Mouse (Mus musculus): ENCODE measurements around the gene Map3k21. TPM values are rescaled to one million over a fixed set of nuclear protein-coding genes. Genes with fewer than 3 reads are reported as not detected.
A peak's percentile ranks its signal among the peaks of the same experiment; 100 is the strongest.

Gene Map3k21
- 1 to 10 TPM; 1.9 to 2.9 TPM for total RNA-seq (2021)

GRCm38 (mm10) chr8:125910365-125911228, at the start of gene Map3k21:
Gene Map3k21 (plus strand): TSS chr8:125910450.
- DNase-seq (ENCODE audit: low spot score in 2 of 2) = peak; percentile 46 to 49
- intact Hi-C loops (cut with DNase I) = no loop called here

GRCm38 (mm10) chr8:125866125-125866524, 44.1 kb upstream of the Map3k21 start:
- intact Hi-C loops (cut with DNase I) = loop anchor here (10.0 kb wide), 2 partner anchors 701 to 811 kb away; partner anchors contain the start of gene Disc1
- no peak for DNase-seq (ENCODE audit: low spot score in 2 of 2)

GRCm38 (mm10) chr8:125868552-125868951, 41.7 kb upstream of the Map3k21 start:
- DNase-seq (ENCODE audit: low spot score in 2 of 2) = no peak
- intact Hi-C loops (cut with DNase I) = loop anchor here (10.0 kb wide), 2 partner anchors 704 to 814 kb away; partner anchors contain the start of gene Disc1

GRCm38 (mm10) chr8:125869739-125870138, 40.5 kb upstream of the Map3k21 start:
- intact Hi-C loops (cut with DNase I) = loop anchor here (2.0 to 10.0 kb wide), 5 partner anchors 47 to 815 kb away; partner anchors contain the start of gene Disc1
- DNase-seq (ENCODE audit: low spot score in 2 of 2) = no peak

- intact Hi-C loops (cut with DNase I) = loop anchor here (2.0 to 5.0 kb wide), 3 partner anchors 48 to 688 kb away; no protein-coding TSS in a partner anchor
- no peak for DNase-seq (ENCODE audit: low spot score in 2 of 2)
These were observed 40.0 kb upstream of the Map3k21 start for GRCm38 (mm10) chr8:125870179-125870702.

- peak; percentile 61 to 62 for DNase-seq (ENCODE audit: low spot score in 2 of 2)
- intact Hi-C loops (cut with DNase I) = loop anchor here (2.0 to 5.0 kb wide), 3 partner anchors 49 to 689 kb away; no protein-coding TSS in a partner anchor
These were observed 39.4 kb upstream of the Map3k21 start for GRCm38 (mm10) chr8:125870821-125871321.

GRCm38 (mm10) chr8:125872501-125873249, 37.6 kb upstream of the Map3k21 start:
- intact Hi-C loops (cut with DNase I) = loop anchor here (5.0 kb wide), 2 partner anchors 50 to 690 kb away; no protein-coding TSS in a partner anchor

GRCm38 (mm10) chr8:125873250-125873534, 37.1 kb upstream of the Map3k21 start:
- DNase-seq (ENCODE audit: low spot score in 2 of 2) = no peak
- intact Hi-C loops (cut with DNase I) = loop anchor here (5.0 kb wide), 2 partner anchors 51 to 691 kb away; no protein-coding TSS in a partner anchor

More at GRCm38 (mm10) chr8:125872501-125873249, 37.6 kb upstream of the Map3k21 start:
- DNase-seq (ENCODE audit: low spot score in 2 of 2) = no peak

- DNase-seq (ENCODE audit: low spot score in 2 of 2) = no peak
- intact Hi-C loops (cut with DNase I) = no loop called here
These were observed 29.8 kb upstream of the Map3k21 start for GRCm38 (mm10) chr8:125880447-125880846.

- intact Hi-C loops (cut with DNase I) = no loop called here
- DNase-seq (ENCODE audit: low spot score in 2 of 2) = no peak
These were observed 22.7 kb upstream of the Map3k21 start for GRCm38 (mm10) chr8:125887549-125887948.

GRCm38 (mm10) chr8:125889920-125890319, 20.3 kb upstream of the Map3k21 start:
- DNase-seq (ENCODE audit: low spot score in 2 of 2) = no peak
- intact Hi-C loops (cut with DNase I) = no loop called here

GRCm38 (mm10) chr8:125897388-125897787, 12.9 kb upstream of the Map3k21 start:
- DNase-seq (ENCODE audit: low spot score in 2 of 2) = peak in 1 of 2 experiments; percentile 43
- intact Hi-C loops (cut with DNase I) = no loop called here

GRCm38 (mm10) chr8:125897868-125898788, 12.1 kb upstream of the Map3k21 start, which contains the start of gene Pcnx2:
Gene Pcnx2 (minus strand): TSS chr8:125898317.
- peak; percentile 84 to 86 for DNase-seq (ENCODE audit: low spot score in 2 of 2)
- intact Hi-C loops (cut with DNase I) = no loop called here

- intact Hi-C loops (cut with DNase I) = no loop called here
- peak in 1 of 2 experiments; percentile 43 for DNase-seq (ENCODE audit: low spot score in 2 of 2)
These were observed 11.4 kb upstream of the Map3k21 start for GRCm38 (mm10) chr8:125898899-125899298.

GRCm38 (mm10) chr8:125901167-125901566, 9.1 kb upstream of the Map3k21 start:
- intact Hi-C loops (cut with DNase I) = no loop called here
- no peak for DNase-seq (ENCODE audit: low spot score in 2 of 2)

- DNase-seq (ENCODE audit: low spot score in 2 of 2) = no peak
- intact Hi-C loops (cut with DNase I) = no loop called here
These were observed 7.7 kb upstream of the Map3k21 start for GRCm38 (mm10) chr8:125902521-125902920.

- DNase-seq (ENCODE audit: low spot score in 2 of 2) = no peak
- intact Hi-C loops (cut with DNase I) = no loop called here
These were observed 4.9 kb upstream of the Map3k21 start for GRCm38 (mm10) chr8:125905341-125905740.

GRCm38 (mm10) chr8:125907311-125907710, 2.9 kb upstream of the Map3k21 start:
- intact Hi-C loops (cut with DNase I) = no loop called here
- no peak for DNase-seq (ENCODE audit: low spot score in 2 of 2)

Data from left cerebral cortex, postnatal 36 days (tissue).